Mouse (Mus musculus) thymus, adult 2 months (tissue): Measurements from ENCODE around the gene Clpx. TPM values are rescaled to one million over a fixed set of nuclear protein-coding genes. Genes with fewer than 3 reads are reported as not detected.

Source experiments
- DNase-seq: peaks from one replicate; pipeline ENCODE4 v3.0.0; 2021
- H3K27ac ChIP-seq: fragments of 200-500 bp; 2 replicates; pipeline ENCODE4 v1.5.1; 2012; ENCODE audit warnings: low read length, control low read depth; ENCODE audit not compliant: control insufficient read depth, insufficient read depth
- H3K27me3 ChIP-seq: fragments of 200-500 bp; 2 replicates; pipeline ENCODE4 v1.6.1; 2012; ENCODE audit warnings: mild to moderate bottlenecking, low read length, moderate library complexity, mixed read lengths; ENCODE audit not compliant: control insufficient read depth, insufficient read depth
- H3K36me3 ChIP-seq: fragments of 200-500 bp; 2 replicates; pipeline ENCODE4 v1.6.1; 2012; ENCODE audit warnings: mild to moderate bottlenecking, low read length, moderate library complexity; ENCODE audit not compliant: control insufficient read depth, insufficient read depth
- H3K4me1 ChIP-seq: fragments of 200-500 bp; replicated peaks from 2 replicates; pipeline ENCODE4 v1.6.1; 2012; ENCODE audit warnings: low read length; ENCODE audit not compliant: control insufficient read depth, insufficient read depth
- H3K4me3 ChIP-seq: fragments of 200-500 bp; 2 replicates; pipeline ENCODE4 v1.5.1; 2012; ENCODE audit warnings: mild to moderate bottlenecking, low read length, control low read depth, moderate library complexity; ENCODE audit not compliant: control insufficient read depth, insufficient read depth
- CTCF ChIP-seq: fragments of 200-500 bp; IDR thresholded peaks from 2 replicates; pipeline ENCODE4 v1.5.1; 2012; ENCODE audit warnings: mild to moderate bottlenecking, control low read depth, low read length, moderate library complexity, borderline replicate concordance; ENCODE audit not compliant: control insufficient read depth, poor library complexity, insufficient read depth; ENCODE audit errors: extremely low read depth
- POLR2A ChIP-seq: fragments of 200-500 bp; IDR thresholded peaks from 2 replicates; pipeline ENCODE4 v1.6.1; 2012; ENCODE audit warnings: mild to moderate bottlenecking, low read length, control low read depth, moderate library complexity; ENCODE audit not compliant: control insufficient read depth, poor library complexity, insufficient read depth; ENCODE audit errors: extremely low read depth
- WGBS: fragments of 180-500 bp; shearing (Covaris S2); methylation state at CpG from one replicate; pipeline ENCODE4 v1.1.7; 2018; 5-methylcytosine and 5-hydroxymethylcytosine counted together
- polyA plus RNA-seq: library from polyadenylated mRNA; depleted of rRNA; stranded (reverse); fragments of >200 nt; gene quantifications from 2 replicates; pipeline ENCODE4 v1.2.3, GENCODE M21; 2012; rRNA removed

Clpx gene
- polyA plus RNA-seq = 10.1 and 11.8 TPM in 2 replicates

DNA sequence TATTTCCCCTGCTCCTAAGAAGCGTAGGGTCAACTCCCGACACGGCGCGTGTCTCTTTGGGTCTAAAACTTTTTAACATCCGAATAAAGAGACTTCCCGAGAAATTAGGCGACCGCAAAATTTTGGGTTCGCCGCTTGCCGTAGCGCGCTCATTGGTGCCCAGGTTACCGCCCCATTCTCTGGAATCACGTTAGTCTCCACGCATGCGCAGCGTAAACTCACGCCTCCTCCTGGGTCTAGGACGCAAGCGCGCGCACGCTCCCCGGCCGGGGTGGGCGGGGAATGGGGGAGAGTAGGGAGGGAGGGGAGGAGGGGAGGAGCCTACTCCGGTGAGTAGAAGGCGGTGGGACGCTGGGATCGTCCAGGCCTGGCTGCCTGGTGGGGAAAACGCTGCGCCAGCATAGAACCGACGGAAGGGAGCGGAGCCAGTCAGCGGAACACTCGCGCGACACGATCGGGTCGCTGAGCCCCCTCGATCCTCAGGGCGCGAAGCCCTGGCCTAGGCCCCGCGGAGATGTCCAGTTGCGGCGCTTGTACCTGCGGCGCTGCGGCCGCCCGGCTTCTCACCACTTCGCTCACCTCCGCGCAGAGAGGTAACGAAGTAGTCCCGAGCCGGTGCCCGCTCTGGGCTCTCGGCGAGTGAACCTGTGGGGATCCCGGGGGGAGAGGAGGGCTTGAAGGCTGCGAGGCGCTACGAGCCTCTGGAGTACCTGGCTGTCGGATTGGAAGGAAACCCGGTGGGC, at the start of gene Clpx:
TSS of gene Clpx (plus strand) at position 288 of the 743 bp plus-strand sequence.
- 0 out of 2 replicates have a peak, but pooled peaks cover 3% of the 10 kb centered on the region for H3K36me3 ChIP-seq
- no peaks in the 10 kb centered on the region for H3K27me3 ChIP-seq
- WGBS = under 1% methylated on average over 71 of the region's 71 CpGs
- H3K4me3 ChIP-seq = peak within 1 kb of the TSS; percentile 73
- TF ChIP-seq POLR2A (peak; percentile 65), CTCF (no peak)
- no peak within 1 kb of the TSS for H3K27ac ChIP-seq
- peaks cover 5% of the 10 kb centered on the region for H3K4me1 ChIP-seq
- DNase-seq = peak; percentile 97

DNA sequence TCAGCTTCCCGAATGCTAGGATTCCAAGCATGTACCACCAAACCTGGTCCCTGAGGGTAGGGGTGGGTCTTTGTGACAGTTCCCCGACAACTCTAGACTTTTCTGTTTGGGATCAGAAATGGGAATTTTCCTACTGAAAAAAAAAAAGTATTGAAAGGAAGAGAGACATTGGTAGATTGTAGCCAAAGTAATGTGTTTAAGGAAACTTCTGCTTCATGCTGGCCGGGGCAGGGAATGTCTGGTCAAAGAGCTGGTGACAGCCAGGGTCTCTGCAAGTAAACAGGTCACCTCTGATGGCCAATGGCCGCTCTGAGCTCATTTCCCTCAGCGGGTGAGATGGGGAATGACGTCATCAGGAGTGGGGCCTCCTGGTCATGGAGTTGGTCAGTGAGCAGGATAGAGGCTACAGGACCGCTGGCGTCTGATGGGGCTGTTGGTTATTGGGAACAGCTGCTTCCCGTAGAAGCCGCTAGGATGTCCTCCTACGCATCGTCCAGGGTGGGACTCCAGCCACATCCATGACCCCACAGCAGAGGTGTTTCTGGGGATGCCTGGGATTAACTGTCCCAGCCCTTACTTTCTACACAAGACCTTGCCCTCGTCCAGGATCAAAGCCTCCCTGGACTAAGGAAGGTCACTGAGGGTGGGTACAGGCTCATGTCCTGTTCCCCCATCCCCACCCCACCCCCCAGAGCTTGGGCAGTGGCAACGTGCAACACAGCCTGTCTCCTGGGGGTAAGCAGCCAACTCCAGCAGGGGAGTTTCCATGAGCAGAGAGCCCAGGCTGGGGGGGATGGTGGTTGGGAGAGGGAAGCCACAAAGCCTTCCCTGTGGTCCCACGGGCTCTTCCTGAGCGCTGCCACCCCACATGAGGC, 46.3 kb upstream of the Clpx start:
- DNase-seq = no peak
- no peak overlapping the region for H3K27ac ChIP-seq
- WGBS = 75% methylated on average over 16 of the region's 16 CpGs

DNA sequence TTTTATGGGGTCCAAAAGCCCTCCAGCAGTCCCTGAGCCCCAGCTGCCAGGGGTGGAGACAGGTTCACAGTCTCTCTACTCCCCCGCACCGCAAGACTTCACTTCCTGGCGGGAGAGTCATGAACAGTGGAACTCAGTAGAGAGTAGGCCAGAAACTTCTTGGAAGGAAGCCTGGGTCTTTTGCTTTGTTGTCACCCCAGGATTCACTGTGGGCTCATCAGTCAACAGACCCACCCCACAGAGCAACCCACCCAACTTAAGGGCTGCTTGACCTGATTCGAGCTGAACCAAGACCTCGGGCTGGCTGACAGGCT, 45.7 kb upstream of the Clpx start:
- Histone ChIP-seq H3K27ac (no peak overlapping the region), H3K4me3 (no peak overlapping the region), H3K27me3 (no peaks in the 10 kb centered on the region), H3K36me3 (no peaks in the 10 kb centered on the region), H3K4me1 (peaks cover 8% of the 10 kb centered on the region)
- 32% methylated on average over 5 of the region's 5 CpGs for WGBS
- peak; percentile 23 for DNase-seq
- TF ChIP-seq CTCF (no peak), POLR2A (no peak)

More for the DNA sequence above, 46.3 kb upstream of the Clpx start:
- no peaks in the 10 kb centered on the region for H3K27me3 ChIP-seq
- H3K36me3 ChIP-seq = no peaks in the 10 kb centered on the region
- peaks cover 8% of the 10 kb centered on the region for H3K4me1 ChIP-seq
- TF ChIP-seq POLR2A (no peak), CTCF (no peak)
- no peak overlapping the region for H3K4me3 ChIP-seq

DNA sequence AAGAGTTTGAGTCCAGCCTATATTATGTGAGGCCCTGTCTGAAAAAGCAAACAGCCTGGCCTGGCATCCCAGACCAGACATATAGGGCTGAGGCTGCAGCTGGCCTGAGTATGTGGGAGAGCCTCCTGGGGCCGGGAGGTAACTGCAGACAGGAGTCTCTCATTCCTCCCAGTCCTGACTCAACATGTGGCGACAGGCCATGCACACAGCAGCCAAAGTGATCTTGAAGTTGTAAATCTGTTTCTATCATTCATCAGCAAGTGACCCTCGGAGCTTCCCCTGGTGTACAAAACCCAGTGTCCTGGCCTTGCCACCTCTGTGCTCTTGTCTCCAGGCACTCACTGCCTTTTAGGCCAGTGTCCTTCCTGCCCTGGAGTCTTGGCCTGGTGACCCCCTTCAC, 42.0 kb upstream of the Clpx start:
- no peak for DNase-seq

DNA sequence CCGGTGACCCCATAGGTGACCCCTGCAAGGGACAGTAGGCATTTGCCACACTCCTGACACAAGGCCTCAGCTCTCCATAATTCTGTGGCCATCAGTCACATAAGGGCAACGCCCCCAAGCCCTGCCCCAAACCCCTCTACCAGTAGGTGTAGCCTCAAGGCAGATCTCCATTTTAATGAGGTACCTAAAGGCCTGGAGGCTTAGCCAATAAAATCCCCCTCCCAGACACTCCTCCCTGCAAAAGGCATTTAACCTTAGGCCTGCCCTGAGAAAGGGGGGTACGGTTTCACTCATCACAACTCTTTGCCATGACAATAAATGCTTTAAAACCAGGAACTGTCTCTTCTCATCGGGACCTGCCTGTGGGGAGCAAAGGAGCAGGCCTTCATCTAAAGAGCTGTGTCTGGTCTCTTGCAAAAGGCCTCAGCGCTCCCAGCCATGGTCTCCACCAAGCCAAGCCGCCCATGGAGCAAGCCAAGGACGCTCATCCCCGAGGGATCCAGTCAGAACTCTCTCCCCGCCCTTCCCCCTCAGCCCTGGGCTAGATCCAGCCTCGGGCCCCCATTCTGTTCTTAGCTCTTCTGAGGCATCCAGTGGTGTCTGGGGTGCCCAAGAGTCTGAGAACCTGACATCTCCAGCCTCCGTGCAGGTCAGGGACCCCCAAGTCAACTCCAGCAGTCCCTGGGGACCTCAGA, 38.0 kb upstream of the Clpx start:
- no peak for DNase-seq
- WGBS = 93% methylated on average over 11 of the region's 11 CpGs
- H3K27ac ChIP-seq = no peak overlapping the region

More for the DNA sequence above, 42.0 kb upstream of the Clpx start:
- WGBS = 88% methylated on average over 3 of the region's 3 CpGs
- TF ChIP-seq POLR2A = no peak
- no peak for TF ChIP-seq CTCF
- Histone ChIP-seq H3K27ac (no peak overlapping the region), H3K36me3 (no peaks in the 10 kb centered on the region), H3K4me1 (peaks cover 8% of the 10 kb centered on the region), H3K27me3 (no peaks in the 10 kb centered on the region), H3K4me3 (no peak overlapping the region)

More for the DNA sequence above, 38.0 kb upstream of the Clpx start:
- no peaks in the 10 kb centered on the region for H3K36me3 ChIP-seq
- H3K4me1 ChIP-seq = no peaks in the 10 kb centered on the region
- no peaks in the 10 kb centered on the region for H3K27me3 ChIP-seq
- H3K4me3 ChIP-seq = no peak overlapping the region
- no peak for TF ChIP-seq CTCF
- no peak for TF ChIP-seq POLR2A
